Mouse (Mus musculus): ENCODE data around the gene Nosip.

GRCm38 (mm10) chr7:45060632-45061122, 1.6 kb upstream of the Nosip start:
- TF ChIP-seq TAL1 (IDR thresholded peaks at IDR 0.05; ENCODE audit: low read length) (no peak), GATA1 (IDR thresholded peaks at IDR 0.05; ENCODE audit: low read length) (no peak)
